Mouse (Mus musculus): ENCODE measurements around the gene Stx1b. TPM values are rescaled to one million over a fixed set of nuclear protein-coding genes. Genes with fewer than 3 reads are reported as not detected.
"Not testable (repeated sequence)": the region's sequence is repeated elsewhere in the genome, so short reads cannot be mapped to it uniquely, and the experiment has no call there.

Stx1b gene
- polyA plus RNA-seq, 1 experiment from 2014 or later, result 6.7 TPM

GRCm38 (mm10) chr7:127842001-127842718 is 17.8 kb upstream of the Stx1b start:
- WGBS, result under 1% methylated on average over 40 of the region's 40 CpGs
- peaks cover 8% of the 10 kb centered on the region; the same call in 1 of the 2 replicates for H3K4me1 ChIP-seq (ENCODE audit: control insufficient read depth, insufficient read depth, low read length)
- no peaks in the 10 kb centered on the region for H3K9me3 ChIP-seq (ENCODE audit: control insufficient read depth, low read length)
- 0 out of 2 replicates have a peak overlapping the region, but pooled peaks have one; percentile 3 for H3K27ac ChIP-seq (replicated peaks; ENCODE audit: low read depth, low read length)
- DNase-seq (ENCODE audit: low spot score), result peak; percentile 77
- no peaks in the 10 kb centered on the region for H3K27me3 ChIP-seq (ENCODE audit: control insufficient read depth, insufficient read depth, low read length)
- H3K4me2 ChIP-seq (ENCODE audit: low read depth, severe bottlenecking), result peak overlapping the region; percentile 92
- H3K4me3 ChIP-seq (ENCODE audit: low read depth, low read length), result peak overlapping the region; percentile 74
- H3K36me3 ChIP-seq (ENCODE audit: control insufficient read depth, insufficient read depth, low read length), result peaks cover 11% of the 10 kb centered on the region
- H3K9ac ChIP-seq (ENCODE audit: low read length), result peak overlapping the region; percentile 60
- peak; percentile 37 for ATAC-seq (ENCODE audit: insufficient number of reproducible peaks, low FRiP score, low TSS enrichment, low read depth)

DNA sequence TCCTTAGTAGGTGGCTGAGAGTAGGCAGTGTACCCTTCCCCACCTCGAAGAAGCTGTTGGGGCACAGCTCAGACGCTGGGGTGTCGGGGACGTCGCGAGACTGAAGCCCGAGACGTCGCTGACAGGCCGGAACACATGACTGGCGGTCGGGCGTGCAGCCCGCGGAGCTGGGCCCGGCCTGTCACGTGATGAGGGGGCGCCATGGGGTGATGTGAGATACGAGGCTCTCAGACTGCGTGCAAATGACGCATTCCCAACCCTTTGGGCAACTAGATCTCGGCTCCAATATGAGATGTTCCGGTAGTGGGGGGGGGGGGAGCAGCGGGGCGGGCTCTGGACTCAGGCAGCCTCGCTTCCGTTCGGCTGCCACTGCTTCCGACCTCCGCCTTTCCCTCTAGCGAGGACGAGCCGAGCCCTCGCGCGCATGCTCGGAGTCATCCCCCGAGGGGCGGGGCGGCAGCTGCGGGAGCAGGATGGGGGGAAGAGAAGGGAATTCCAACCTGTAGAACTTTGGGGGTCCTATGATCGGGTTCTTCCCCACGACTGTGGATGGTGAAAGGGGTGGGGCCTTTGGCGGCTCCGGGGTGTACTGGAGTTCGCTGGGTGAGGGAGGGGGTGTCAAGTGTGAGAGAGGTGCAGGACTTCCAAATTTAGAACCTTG is 17.1 kb upstream of the Stx1b start:
- under 1% methylated on average over 43 of the region's 46 CpGs for WGBS
- peak; percentile 87 for ATAC-seq (ENCODE audit: insufficient number of reproducible peaks, low FRiP score, low TSS enrichment, low read depth)
- no peaks in the 10 kb centered on the region for H3K9me3 ChIP-seq (ENCODE audit: control insufficient read depth, low read length)

DNA sequence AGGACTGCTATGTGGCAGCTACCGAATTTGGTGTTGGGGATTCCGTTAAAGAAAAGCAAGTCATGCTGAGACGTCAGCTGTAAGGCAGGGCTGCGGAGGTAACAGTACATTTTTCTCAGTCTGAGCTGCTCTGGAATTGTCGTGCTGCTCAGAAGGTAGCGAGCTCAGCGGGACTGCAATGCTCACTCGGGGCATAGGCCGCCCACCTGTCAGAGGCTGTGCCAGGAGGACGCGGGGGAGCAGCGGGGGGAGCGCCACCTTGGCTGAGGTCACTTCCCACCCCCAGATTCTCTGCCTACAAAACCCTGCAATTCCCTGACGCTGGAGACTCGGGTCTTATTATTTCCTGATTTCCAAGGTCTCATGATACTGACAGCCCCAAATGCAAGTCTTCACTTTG is 16.5 kb upstream of the Stx1b start:
- peak overlapping the region; percentile 74 for H3K4me3 ChIP-seq (ENCODE audit: low read depth, low read length)
- H3K27me3 ChIP-seq (ENCODE audit: control insufficient read depth, insufficient read depth, low read length), result no peaks in the 10 kb centered on the region
- DNase-seq (ENCODE audit: low spot score) (no peak), ATAC-seq (ENCODE audit: insufficient number of reproducible peaks, low FRiP score, low TSS enrichment, low read depth) (no peak)
- peaks cover 8% of the 10 kb centered on the region; the same call in 1 of the 2 replicates for H3K4me1 ChIP-seq (ENCODE audit: control insufficient read depth, insufficient read depth, low read length)
- H3K4me2 ChIP-seq (ENCODE audit: low read depth, severe bottlenecking), result peak overlapping the region; percentile 92
- H3K27ac ChIP-seq (replicated peaks; ENCODE audit: low read depth, low read length), result peak overlapping the region; percentile 62
- H3K9me3 ChIP-seq (ENCODE audit: control insufficient read depth, low read length), result no peaks in the 10 kb centered on the region
- WGBS, result 4% methylated on average over 15 of the region's 15 CpGs
- peak overlapping the region; percentile 60 for H3K9ac ChIP-seq (ENCODE audit: low read length)
- H3K36me3 ChIP-seq (ENCODE audit: control insufficient read depth, insufficient read depth, low read length), result peaks cover 7% of the 10 kb centered on the region; the same call in 1 of the 2 replicates

More for the DNA sequence above, 17.1 kb upstream of the Stx1b start:
- Histone ChIP-seq H3K36me3 (ENCODE audit: control insufficient read depth, insufficient read depth, low read length) (peaks cover 7% of the 10 kb centered on the region; the same call in 1 of the 2 replicates), H3K4me3 (ENCODE audit: low read depth, low read length) (peak overlapping the region; percentile 74), H3K4me2 (ENCODE audit: low read depth, severe bottlenecking) (peak overlapping the region; percentile 92), H3K27me3 (ENCODE audit: control insufficient read depth, insufficient read depth, low read length) (no peaks in the 10 kb centered on the region), H3K4me1 (ENCODE audit: control insufficient read depth, insufficient read depth, low read length) (peaks cover 8% of the 10 kb centered on the region; the same call in 1 of the 2 replicates), H3K27ac (replicated peaks; ENCODE audit: low read depth, low read length) (peak overlapping the region; percentile 62), H3K9ac (ENCODE audit: low read length) (peak overlapping the region; percentile 60)
- peak; percentile 91 for DNase-seq (ENCODE audit: low spot score)

GRCm38 (mm10) chr7:127840031-127840430 is 15.7 kb upstream of the Stx1b start:
- not testable (repeated sequence) for H3K9me3 ChIP-seq (ENCODE audit: control insufficient read depth, low read length); H3K9ac ChIP-seq (ENCODE audit: low read length); ATAC-seq (ENCODE audit: insufficient number of reproducible peaks, low FRiP score, low TSS enrichment, low read depth); H3K4me2 ChIP-seq (ENCODE audit: low read depth, severe bottlenecking); H3K4me1 ChIP-seq (ENCODE audit: control insufficient read depth, insufficient read depth, low read length); H3K36me3 ChIP-seq (ENCODE audit: control insufficient read depth, insufficient read depth, low read length); H3K27ac ChIP-seq (replicated peaks; ENCODE audit: low read depth, low read length); H3K4me3 ChIP-seq (ENCODE audit: low read depth, low read length); DNase-seq (ENCODE audit: low spot score); H3K27me3 ChIP-seq (ENCODE audit: control insufficient read depth, insufficient read depth, low read length)
- WGBS, result 80% methylated on average over 2 of the region's 2 CpGs

DNA sequence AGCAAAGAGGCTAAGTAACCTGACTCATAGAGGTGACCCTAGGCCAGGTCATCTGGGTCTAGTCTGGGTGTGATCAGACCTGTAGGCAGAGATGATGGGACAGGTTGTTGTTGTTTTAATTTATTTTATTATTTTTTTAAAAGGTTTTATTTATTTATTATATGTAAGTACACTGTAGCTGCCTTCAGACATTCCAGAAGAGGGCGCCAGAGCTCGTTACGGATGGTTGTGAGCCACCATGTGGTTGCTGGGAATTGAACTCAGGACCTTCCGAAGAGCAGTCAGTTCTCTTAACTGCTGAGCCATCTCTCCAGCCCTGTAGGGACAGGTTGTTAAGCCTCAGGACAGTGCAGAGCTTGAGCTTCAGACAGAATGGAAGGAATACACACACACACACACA is 13.5 kb upstream of the Stx1b start:
- H3K4me3 ChIP-seq (ENCODE audit: low read depth, low read length); H3K36me3 ChIP-seq (ENCODE audit: control insufficient read depth, insufficient read depth, low read length); H3K9ac ChIP-seq (ENCODE audit: low read length); H3K27me3 ChIP-seq (ENCODE audit: control insufficient read depth, insufficient read depth, low read length); ATAC-seq (ENCODE audit: insufficient number of reproducible peaks, low FRiP score, low TSS enrichment, low read depth); H3K4me1 ChIP-seq (ENCODE audit: control insufficient read depth, insufficient read depth, low read length); H3K27ac ChIP-seq (replicated peaks; ENCODE audit: low read depth, low read length); DNase-seq (ENCODE audit: low spot score); H3K4me2 ChIP-seq (ENCODE audit: low read depth, severe bottlenecking); H3K9me3 ChIP-seq (ENCODE audit: control insufficient read depth, low read length): not testable (repeated sequence)
- 79% methylated on average over 4 of the region's 4 CpGs for WGBS

- H3K36me3 ChIP-seq (ENCODE audit: control insufficient read depth, insufficient read depth, low read length), result no peaks in the 10 kb centered on the region
- DNase-seq (ENCODE audit: low spot score) (no peak), ATAC-seq (ENCODE audit: insufficient number of reproducible peaks, low FRiP score, low TSS enrichment, low read depth) (no peak)
- no peaks in the 10 kb centered on the region for H3K9me3 ChIP-seq (ENCODE audit: control insufficient read depth, low read length)
- peaks cover 4% of the 10 kb centered on the region; the same call in 1 of the 2 replicates for H3K4me1 ChIP-seq (ENCODE audit: control insufficient read depth, insufficient read depth, low read length)
- WGBS, result 92% methylated on average over 5 of the region's 5 CpGs
- H3K27ac ChIP-seq (replicated peaks; ENCODE audit: low read depth, low read length), result no peak overlapping the region
- no peaks in the 10 kb centered on the region for H3K27me3 ChIP-seq (ENCODE audit: control insufficient read depth, insufficient read depth, low read length)
- H3K9ac ChIP-seq (ENCODE audit: low read length), result no peak overlapping the region
- H3K4me2 ChIP-seq (ENCODE audit: low read depth, severe bottlenecking), result no peak overlapping the region
- H3K4me3 ChIP-seq (ENCODE audit: low read depth, low read length), result no peak overlapping the region
Measured at GRCm38 (mm10) chr7:127837473-127837872, 13.1 kb upstream of the Stx1b start.

- no peak overlapping the region for H3K4me2 ChIP-seq (ENCODE audit: low read depth, severe bottlenecking)
- ATAC-seq (ENCODE audit: insufficient number of reproducible peaks, low FRiP score, low TSS enrichment, low read depth) (no peak), DNase-seq (ENCODE audit: low spot score) (no peak)
- 82% methylated on average over 2 of the region's 2 CpGs for WGBS
- H3K27me3 ChIP-seq (ENCODE audit: control insufficient read depth, insufficient read depth, low read length), result no peaks in the 10 kb centered on the region
- no peak overlapping the region for H3K9ac ChIP-seq (ENCODE audit: low read length)
- no peaks in the 10 kb centered on the region for H3K9me3 ChIP-seq (ENCODE audit: control insufficient read depth, low read length)
- no peak overlapping the region for H3K27ac ChIP-seq (replicated peaks; ENCODE audit: low read depth, low read length)
- no peaks in the 10 kb centered on the region for H3K36me3 ChIP-seq (ENCODE audit: control insufficient read depth, insufficient read depth, low read length)
- no peak overlapping the region for H3K4me3 ChIP-seq (ENCODE audit: low read depth, low read length)
- no peaks in the 10 kb centered on the region for H3K4me1 ChIP-seq (ENCODE audit: control insufficient read depth, insufficient read depth, low read length)
Measured at GRCm38 (mm10) chr7:127835550-127835949, 11.2 kb upstream of the Stx1b start.

DNA sequence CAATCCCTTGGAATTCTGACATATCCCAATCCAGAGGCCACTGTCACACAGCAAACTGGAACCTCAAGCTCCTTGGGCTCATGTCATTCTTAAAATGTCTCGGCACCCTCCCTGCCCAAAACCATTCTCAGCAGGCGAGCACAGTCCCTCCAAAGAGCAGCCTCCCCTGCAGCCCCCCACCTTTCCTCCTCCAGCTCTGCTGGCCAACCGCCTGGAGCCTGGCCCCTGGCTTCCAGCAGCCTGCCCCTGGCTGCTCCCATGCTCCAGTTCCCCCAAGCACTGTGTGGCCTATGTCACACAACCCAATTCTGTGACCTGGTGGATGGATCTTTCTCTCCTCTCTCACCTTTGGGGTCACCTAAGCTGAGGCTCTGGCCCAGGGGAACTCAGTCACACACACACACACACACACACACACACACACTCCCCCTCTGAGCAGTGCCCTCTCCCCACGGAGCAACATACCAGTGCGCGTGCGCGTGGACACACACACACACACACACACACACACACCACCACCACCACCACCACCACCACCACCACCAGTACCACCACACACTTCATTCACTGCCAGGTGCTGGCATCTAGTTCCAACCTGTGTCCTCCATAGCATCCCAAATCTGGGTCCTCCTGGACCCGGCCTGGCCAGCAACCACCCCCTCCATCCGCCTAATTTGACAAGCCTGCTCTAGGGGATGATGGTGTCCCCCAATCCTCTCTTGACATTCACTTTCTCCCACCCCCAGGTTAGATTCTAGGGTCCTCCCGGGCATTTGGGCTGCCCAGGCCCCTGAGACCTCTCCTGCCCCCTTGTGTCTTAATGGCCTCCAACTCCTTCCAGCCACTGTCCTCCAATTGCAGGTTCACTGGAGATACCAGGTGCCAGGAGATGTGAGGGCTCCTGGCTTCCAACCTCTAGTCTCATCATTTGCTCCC is 845 bp downstream of the Stx1b start:
- peaks cover 18% of the 10 kb centered on the region for H3K4me1 ChIP-seq (ENCODE audit: control insufficient read depth, insufficient read depth, low read length)
- ATAC-seq (ENCODE audit: insufficient number of reproducible peaks, low FRiP score, low TSS enrichment, low read depth) (peak; percentile 15; the same call in 1 of the 2 replicates), DNase-seq (ENCODE audit: low spot score) (no peak)
- peak overlapping the region; percentile 57 for H3K4me3 ChIP-seq (ENCODE audit: low read depth, low read length)
- no peak overlapping the region for H3K27ac ChIP-seq (replicated peaks; ENCODE audit: low read depth, low read length)
- WGBS, result 70% methylated on average over 11 of the region's 11 CpGs
- no peaks in the 10 kb centered on the region for H3K27me3 ChIP-seq (ENCODE audit: control insufficient read depth, insufficient read depth, low read length)
- no peaks in the 10 kb centered on the region for H3K9me3 ChIP-seq (ENCODE audit: control insufficient read depth, low read length)
- H3K36me3 ChIP-seq (ENCODE audit: control insufficient read depth, insufficient read depth, low read length), result no peaks in the 10 kb centered on the region
- H3K4me2 ChIP-seq (ENCODE audit: low read depth, severe bottlenecking), result peak overlapping the region; percentile 66
- peak overlapping the region; percentile 61 for H3K9ac ChIP-seq (ENCODE audit: low read length)
